Mouse (Mus musculus) testis, adult 10 weeks (tissue): ENCODE measurements around the gene Mrpl3. TPM values are rescaled to one million over a fixed set of nuclear protein-coding genes. Genes with fewer than 3 reads are reported as not detected.

Source experiments
- polyA plus RNA-seq: library from polyadenylated mRNA; stranded (reverse); fragments of 350-450 nt; fragmentation: Illumina TruSeq; extraction: RNeasy Lipid Tissue Mini Kit (QIAGEN cat#74804); gene quantifications from one replicate; pipeline ENCODE4 v1.2.3, GENCODE M21; 2014; ENCODE audit warnings: low read depth, low replicate concordance

The Mrpl3 gene
- polyA plus RNA-seq = 70.8 TPM

GRCm38 (mm10) chr9:105053147-105053557 is at the start of gene Mrpl3:
Gene Mrpl3 (plus strand): TSS chr9:105053239.

Other genes starting within 250 kb of the Mrpl3 start
- 4.6 TPM for gene Nudt16, start 78.6 kb downstream of the Mrpl3 start, polyA plus RNA-seq
- 26.1 TPM for gene 1700080E11Rik, start 91.9 kb downstream of the Mrpl3 start, polyA plus RNA-seq